ENCODE assay signal across 22 mouse cellular contexts in genomic region chr14:75351626-75352025, GRCm38 (mm10).
"Had no signal": no experiment of that assay in that cellular context is flagged by ENCODE, and none has a peak within 500 bp of the region (broad histone marks: within the 10 kb centered on the region; RNA-seq: fewer than 3 reads in every experiment).

No protein-coding gene starts in this region.

- H3K27ac ChIP-seq: heart, adult 2 months; heart, embryonic 13.5 days; heart, embryonic 15.5 days; hindbrain, embryonic 13.5 days; hindbrain, embryonic 15.5 days; hindbrain, postnatal 0 days; limb, embryonic 13.5 days; limb, embryonic 15.5 days; liver, embryonic 12.5 days; liver, embryonic 14.5 days had no signal

- H3K27me3 ChIP-seq: heart, embryonic 13.5 days; heart, embryonic 15.5 days; hindbrain, embryonic 13.5 days; hindbrain, embryonic 15.5 days; limb, embryonic 13.5 days; limb, embryonic 15.5 days; liver, embryonic 12.5 days had no signal

- H3K9ac ChIP-seq: heart, embryonic 13.5 days; heart, embryonic 15.5 days; hindbrain, embryonic 13.5 days; hindbrain, embryonic 15.5 days; limb, embryonic 13.5 days; limb, embryonic 15.5 days; liver, embryonic 12.5 days; liver, embryonic 14.5 days had no signal

- H3K36me3 ChIP-seq: heart, embryonic 15.5 days; hindbrain, embryonic 13.5 days; hindbrain, embryonic 15.5 days; limb, embryonic 13.5 days; liver, embryonic 12.5 days had no signal

- ATAC-seq: hindbrain, postnatal 0 days; intestine, embryonic 16.5 days; liver, embryonic 12.5 days had no signal

- DNase-seq: gastrocnemius, postnatal 14 days; gastrocnemius, postnatal 36 days; heart, adult 2 months; heart, postnatal 14 days; heart, postnatal 36 days; kidney, adult 2 months; kidney, postnatal 10 days; kidney, postnatal 36 days; layer of hippocampus, adult 9-11 months; layer of hippocampus, postnatal 36 days; left cerebral cortex, postnatal 4 days had no signal

- H3K4me1 ChIP-seq: heart, embryonic 13.5 days; heart, embryonic 15.5 days; hindbrain, embryonic 13.5 days; hindbrain, embryonic 15.5 days; limb, embryonic 13.5 days; limb, embryonic 15.5 days; liver, embryonic 12.5 days had no signal

- H3K9me3 ChIP-seq: heart, embryonic 13.5 days; heart, embryonic 15.5 days; hindbrain, embryonic 13.5 days; hindbrain, embryonic 15.5 days; limb, embryonic 13.5 days; limb, embryonic 15.5 days; liver, embryonic 12.5 days had no signal

- H3K4me2 ChIP-seq: heart, embryonic 11.5 days; heart, embryonic 13.5 days; heart, embryonic 15.5 days; hindbrain, embryonic 13.5 days; hindbrain, embryonic 15.5 days; limb, embryonic 13.5 days; limb, embryonic 15.5 days; liver, embryonic 12.5 days had no signal

- H3K4me3 ChIP-seq: heart, adult 2 months; heart, embryonic 13.5 days; heart, embryonic 15.5 days; hindbrain, embryonic 13.5 days; hindbrain, embryonic 15.5 days; limb, embryonic 13.5 days; limb, embryonic 15.5 days; liver, embryonic 12.5 days had no signal
